Mouse (Mus musculus) megakaryocyte, embryonic 14.5 days (primary cell): ENCODE data around the gene Adssl1. TPM values are rescaled to one million over a fixed set of nuclear protein-coding genes. Genes with fewer than 3 reads are reported as not detected.

Experiments used
- H3K27me3 ChIP-seq: replicated peaks from 2 replicates; pipeline ENCODE3; 2012; ENCODE audit warnings: inconsistent platforms
- H3K36me3 ChIP-seq: replicated peaks from 2 replicates; pipeline ENCODE3; 2012; ENCODE audit warnings: low read length, inconsistent platforms, mixed read lengths
- H3K4me1 ChIP-seq: 2 replicates; pipeline ENCODE4 v1.6.1; 2012; ENCODE audit warnings: inconsistent platforms
- H3K4me3 ChIP-seq: replicated peaks from 2 replicates; pipeline ENCODE3; 2012; ENCODE audit warnings: moderate library complexity, mild to moderate bottlenecking, inconsistent platforms
- H3K9me3 ChIP-seq: 2 replicates; pipeline ENCODE4 v1.6.1; 2012; ENCODE audit warnings: inconsistent platforms
- FLI1 ChIP-seq: IDR thresholded peaks from 2 replicates; pipeline ENCODE4 v1.6.1; 2012; ENCODE audit warnings: low read length, inconsistent platforms, mixed read lengths
- GATA1 ChIP-seq: IDR thresholded peaks from 3 replicates; pipeline ENCODE4 v1.6.1; 2012; ENCODE audit warnings: mixed read lengths, low read length, inconsistent platforms, borderline replicate concordance
- polyA plus RNA-seq: library from polyadenylated mRNA; stranded (reverse); fragments of >175 nt; gene quantifications from 2 replicates; pipeline ENCODE4 v1.2.3, GENCODE M21; 2012; ENCODE audit warnings: low replicate concordance; ENCODE audit not compliant: insufficient read depth

Gene Adssl1
- polyA plus RNA-seq, result 10.1 and 38.2 TPM in 2 replicates

DNA sequence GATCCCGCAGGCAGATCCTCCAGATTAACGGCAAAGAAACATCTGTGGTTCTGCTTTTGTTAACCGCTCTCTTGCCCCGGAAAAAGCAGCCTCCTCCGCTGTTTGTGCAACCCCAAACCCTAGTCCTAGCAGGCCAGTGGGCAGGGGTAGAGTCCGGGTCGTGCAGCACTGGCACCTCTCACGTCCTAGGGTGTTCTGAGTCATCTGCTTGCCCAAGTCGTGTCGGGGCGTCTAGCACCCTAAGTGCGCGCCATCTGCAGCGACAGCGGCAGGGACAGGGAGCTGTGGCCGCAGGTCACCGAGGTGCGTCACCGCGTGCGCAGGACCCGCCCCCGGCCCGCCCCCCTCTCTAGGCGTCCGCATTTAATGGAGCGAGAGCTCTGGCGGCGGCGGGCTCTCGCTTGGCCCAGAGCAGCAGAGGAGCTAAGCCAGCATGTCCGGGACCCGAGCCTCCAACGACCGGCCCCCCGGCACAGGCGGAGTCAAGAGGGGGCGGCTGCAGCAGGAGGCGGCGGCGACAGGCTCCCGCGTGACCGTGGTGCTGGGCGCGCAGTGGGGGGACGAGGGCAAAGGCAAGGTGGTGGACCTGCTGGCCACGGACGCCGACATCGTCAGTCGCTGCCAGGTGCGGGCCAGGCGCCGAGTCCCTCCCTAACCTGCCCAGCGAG is at the start of gene Adssl1:
Gene Adssl1 (plus strand): TSS at position 360 of the 668 bp plus-strand sequence.
- no peak for TF ChIP-seq GATA1
- TF ChIP-seq FLI1, result no peak
- peaks cover 100% of the 10 kb centered on the region for H3K4me1 ChIP-seq
- H3K4me3 ChIP-seq, result peak within 1 kb of the TSS; percentile 94
- peaks cover 18% of the 10 kb centered on the region for H3K36me3 ChIP-seq
- peaks cover 43% of the 10 kb centered on the region for H3K27me3 ChIP-seq
- no peaks in the 10 kb centered on the region for H3K9me3 ChIP-seq

GRCm38 (mm10) chr12:112570160-112570559 is 49.7 kb upstream of the Adssl1 start:
- peaks cover 60% of the 10 kb centered on the region for H3K4me1 ChIP-seq
- peaks cover 25% of the 10 kb centered on the region for H3K27me3 ChIP-seq
- no peak for TF ChIP-seq FLI1
- TF ChIP-seq GATA1, result no peak
- H3K4me3 ChIP-seq, result peak overlapping the region; percentile 26
- no peaks in the 10 kb centered on the region for H3K36me3 ChIP-seq
- H3K9me3 ChIP-seq, result peaks cover 5% of the 10 kb centered on the region; the same call in 1 of the 2 replicates

DNA sequence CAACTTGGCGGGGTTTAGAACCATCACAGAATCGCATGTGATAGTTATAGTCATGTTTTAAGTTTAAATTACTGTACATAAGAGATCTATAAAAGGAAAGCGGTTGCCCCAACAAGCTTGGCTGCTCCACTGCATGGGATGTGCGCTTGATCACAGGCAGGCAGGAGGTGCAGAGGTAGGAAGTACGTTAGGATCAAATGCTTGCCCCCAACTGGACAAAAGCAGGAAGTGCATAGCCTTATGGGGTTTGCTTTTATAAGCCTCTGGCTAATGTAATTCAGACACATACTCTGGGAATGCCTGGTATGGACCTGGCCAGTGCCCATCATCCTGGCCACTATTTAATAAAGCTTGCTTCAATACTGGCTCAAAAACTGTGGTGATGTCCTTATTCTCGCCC is 48.8 kb upstream of the Adssl1 start:
- Histone ChIP-seq H3K4me3 (no peak overlapping the region), H3K36me3 (no peaks in the 10 kb centered on the region), H3K27me3 (peaks cover 22% of the 10 kb centered on the region), H3K4me1 (peaks cover 69% of the 10 kb centered on the region), H3K9me3 (peaks cover 5% of the 10 kb centered on the region; the same call in 1 of the 2 replicates)
- TF ChIP-seq GATA1 (no peak), FLI1 (no peak)

DNA sequence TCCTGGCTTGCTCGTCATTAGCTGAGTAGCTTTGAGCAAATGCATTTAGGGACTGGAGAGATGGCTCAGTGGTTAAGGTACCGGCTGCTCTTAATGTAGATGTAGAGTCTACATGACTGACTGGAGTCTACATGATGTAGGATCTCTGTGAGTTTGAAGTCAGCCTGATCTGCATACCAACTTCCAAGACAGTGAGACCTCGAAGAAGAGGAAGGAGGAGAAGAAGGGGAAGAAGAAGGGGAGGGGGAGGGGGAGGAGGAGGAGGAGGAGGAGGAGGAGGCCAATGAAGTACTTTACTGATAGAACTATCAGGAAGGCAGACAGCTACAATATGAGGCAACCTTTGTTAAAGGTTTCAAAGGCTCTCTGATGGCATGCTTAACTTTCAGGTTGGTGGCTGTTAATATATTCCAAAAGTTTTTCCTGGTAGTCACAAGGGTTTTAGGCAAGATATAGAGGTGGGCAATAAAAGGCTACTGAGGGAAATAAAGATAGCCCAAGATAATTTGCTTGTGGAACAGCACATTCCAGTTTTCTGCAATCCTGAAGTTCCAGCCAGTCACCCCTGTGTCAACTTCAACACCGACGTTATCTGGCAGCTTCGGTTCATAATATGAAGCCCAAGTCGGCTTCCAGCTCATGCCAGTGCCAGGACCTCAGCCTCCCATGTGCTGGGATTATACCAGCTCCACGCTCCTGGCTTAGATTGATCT is 44.4 kb upstream of the Adssl1 start:
- H3K9me3 ChIP-seq, result peaks cover 5% of the 10 kb centered on the region; the same call in 1 of the 2 replicates
- H3K4me3 ChIP-seq, result peak overlapping the region; percentile 3
- no peaks in the 10 kb centered on the region for H3K36me3 ChIP-seq
- no peaks in the 10 kb centered on the region for H3K27me3 ChIP-seq
- TF ChIP-seq GATA1, result no peak
- TF ChIP-seq FLI1, result no peak
- peaks cover 78% of the 10 kb centered on the region for H3K4me1 ChIP-seq

- H3K27me3 ChIP-seq, result no peaks in the 10 kb centered on the region
- TF ChIP-seq FLI1 (no peak), GATA1 (no peak)
- no peaks in the 10 kb centered on the region for H3K36me3 ChIP-seq
- peaks cover 5% of the 10 kb centered on the region; the same call in 1 of the 2 replicates for H3K9me3 ChIP-seq
- peaks cover 78% of the 10 kb centered on the region for H3K4me1 ChIP-seq
- H3K4me3 ChIP-seq, result peak overlapping the region; percentile 69
Measured at GRCm38 (mm10) chr12:112576341-112576740, 43.5 kb upstream of the Adssl1 start.

DNA sequence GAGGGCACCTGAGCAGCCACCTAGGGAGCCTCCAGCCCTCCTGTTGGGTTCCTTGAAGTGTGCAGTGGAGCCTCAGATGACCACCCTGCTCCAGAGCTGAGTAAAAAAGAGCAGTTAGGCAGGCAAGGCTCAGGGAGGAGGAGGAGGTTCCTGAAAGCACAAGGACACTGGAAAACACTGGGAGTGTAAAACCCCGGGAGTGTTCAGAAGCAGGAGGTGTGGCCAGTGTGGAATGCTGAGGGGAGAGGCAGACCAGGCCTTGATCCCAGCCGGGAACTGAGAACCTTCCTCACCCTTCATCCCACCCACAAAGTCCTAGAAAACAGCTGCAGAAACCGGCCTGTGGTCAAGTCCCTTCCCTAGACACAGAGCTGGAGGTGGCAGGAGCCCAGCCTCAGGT is 43.1 kb upstream of the Adssl1 start:
- H3K4me1 ChIP-seq, result peaks cover 78% of the 10 kb centered on the region
- H3K9me3 ChIP-seq, result peaks cover 5% of the 10 kb centered on the region; the same call in 1 of the 2 replicates
- no peaks in the 10 kb centered on the region for H3K36me3 ChIP-seq
- TF ChIP-seq FLI1 (no peak), GATA1 (no peak)
- no peaks in the 10 kb centered on the region for H3K27me3 ChIP-seq
- peak overlapping the region; percentile 69 for H3K4me3 ChIP-seq

DNA sequence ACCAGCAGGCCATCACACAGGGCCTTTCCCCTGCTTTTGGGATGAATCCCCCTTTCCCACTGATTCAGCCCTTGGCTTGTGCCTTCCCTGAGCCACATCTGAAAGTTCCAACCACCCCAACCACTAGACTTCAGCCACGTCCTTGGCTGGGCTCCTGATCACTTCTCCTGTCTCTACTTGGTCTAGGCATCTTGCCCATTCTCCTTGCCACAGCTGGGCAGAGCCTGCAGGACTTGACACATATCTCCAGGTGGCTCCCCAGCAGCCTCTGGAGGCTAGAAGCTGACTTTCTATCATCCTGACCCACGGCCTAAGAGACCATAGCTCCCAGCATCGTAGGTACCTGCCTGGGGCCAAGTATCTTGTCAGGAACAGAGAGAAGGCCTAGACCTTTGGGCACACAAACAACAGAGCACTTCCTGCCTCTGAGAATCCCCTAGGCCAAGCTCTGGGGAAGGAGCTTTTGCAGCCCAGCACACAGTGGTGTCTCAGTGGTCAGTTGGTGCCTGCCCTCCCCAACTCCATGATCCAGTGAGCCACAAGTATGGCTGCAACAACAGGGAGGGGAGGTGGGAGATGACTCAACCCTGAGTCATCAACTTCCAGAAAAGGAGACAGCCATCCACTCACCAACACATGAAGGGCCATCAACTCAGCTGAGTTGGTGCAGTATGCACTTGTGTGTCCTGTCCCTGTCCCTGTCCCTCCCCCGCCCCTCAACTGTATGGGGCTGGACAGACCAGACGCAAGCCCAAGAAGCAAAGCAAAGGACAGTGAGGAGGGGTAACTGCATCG is 41.4 kb upstream of the Adssl1 start:
- Histone ChIP-seq H3K4me1 (peaks cover 87% of the 10 kb centered on the region), H3K36me3 (no peaks in the 10 kb centered on the region), H3K27me3 (peaks cover 2% of the 10 kb centered on the region)

DNA sequence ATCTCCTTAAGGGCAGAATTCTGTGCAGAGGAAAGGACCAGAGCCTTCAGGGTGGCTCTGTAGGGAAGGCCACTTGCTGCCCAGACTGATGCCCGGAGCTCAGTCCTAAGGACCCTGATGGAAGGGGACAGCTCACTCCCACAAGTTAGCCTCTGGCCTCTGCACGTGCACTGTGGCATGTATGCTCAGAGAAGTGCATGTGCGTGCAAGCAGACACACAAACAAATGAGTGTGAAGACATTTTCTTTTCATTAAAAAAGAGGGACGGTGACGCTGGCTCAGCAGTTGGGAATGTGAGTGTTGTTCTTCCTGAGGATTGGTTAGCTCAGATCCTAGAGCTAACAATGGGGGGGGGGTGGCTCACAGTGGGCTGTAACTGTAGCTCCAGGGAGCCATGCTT is 40.4 kb upstream of the Adssl1 start:
- Histone ChIP-seq H3K9me3 (no peaks in the 10 kb centered on the region), H3K27me3 (peaks cover 4% of the 10 kb centered on the region), H3K36me3 (no peaks in the 10 kb centered on the region), H3K4me3 (no peak overlapping the region), H3K4me1 (peaks cover 89% of the 10 kb centered on the region)
- TF ChIP-seq FLI1 (no peak), GATA1 (no peak)

More for the DNA sequence above, 41.4 kb upstream of the Adssl1 start:
- Histone ChIP-seq H3K4me3 (peak overlapping the region; percentile 80), H3K9me3 (peaks cover 4% of the 10 kb centered on the region; the same call in 1 of the 2 replicates)
- TF ChIP-seq FLI1, result no peak
- TF ChIP-seq GATA1, result no peak

DNA sequence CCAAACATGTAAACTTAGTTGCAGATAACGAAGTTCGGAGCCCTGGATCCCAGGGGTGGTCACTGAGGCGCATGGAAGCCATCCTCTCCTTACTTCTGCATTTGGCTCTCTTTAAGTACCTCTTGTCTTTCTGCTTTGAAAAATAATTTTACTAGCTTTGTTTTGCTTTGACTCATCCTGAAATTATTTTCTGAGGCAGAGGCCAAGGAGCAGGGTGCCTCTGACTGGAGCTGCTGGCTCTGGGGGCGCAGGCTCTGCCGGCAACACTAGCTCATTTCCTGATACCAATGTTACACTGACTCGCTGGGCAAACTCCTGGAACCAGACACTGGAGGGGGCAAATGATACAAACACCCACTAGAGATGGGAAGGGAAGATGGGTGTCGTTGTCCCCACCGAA is 39.9 kb upstream of the Adssl1 start:
- Histone ChIP-seq H3K36me3 (no peaks in the 10 kb centered on the region), H3K9me3 (no peaks in the 10 kb centered on the region), H3K27me3 (peaks cover 4% of the 10 kb centered on the region), H3K4me1 (peaks cover 86% of the 10 kb centered on the region), H3K4me3 (no peak overlapping the region)
- TF ChIP-seq GATA1 (no peak), FLI1 (no peak)
